Mouse (Mus musculus) forebrain, embryonic 13.5 days (tissue): Measurements from ENCODE around the gene Tmtc2. TPM values are rescaled to one million over a fixed set of nuclear protein-coding genes. Genes with fewer than 3 reads are reported as not detected.
A peak's percentile ranks its signal among the peaks of the same experiment; 100 is the strongest.

Experiments
- ATAC-seq: fragments of 200-750 bp; cut with Nextera tagmentation; 2 replicates; pipeline ENCODE4 v1.8.0; 2017
- H3K27ac ChIP-seq: fragments of 300-500 bp; sonication (generic); 2 replicates; pipeline ENCODE4 v1.5.1; 2015; ENCODE audit warnings: inconsistent platforms, mild to moderate bottlenecking, moderate library complexity
- H3K27me3 ChIP-seq: fragments of 300-500 bp; sonication (generic); 2 replicates; pipeline ENCODE4 v1.6.1; 2015; ENCODE audit warnings: mild to moderate bottlenecking, inconsistent platforms
- H3K36me3 ChIP-seq: fragments of 300-500 bp; sonication (generic); 2 replicates; pipeline ENCODE4 v1.6.1; 2015; ENCODE audit warnings: mild to moderate bottlenecking, inconsistent platforms; ENCODE audit not compliant: poor library complexity, severe bottlenecking
- H3K4me1 ChIP-seq: fragments of 300-500 bp; sonication (generic); 2 replicates; pipeline ENCODE4 v1.6.1; 2015; ENCODE audit warnings: inconsistent platforms
- H3K4me2 ChIP-seq: fragments of 300-500 bp; sonication (generic); 2 replicates; pipeline ENCODE4 v1.6.1; 2015; ENCODE audit warnings: inconsistent platforms, mild to moderate bottlenecking, moderate library complexity
- H3K4me3 ChIP-seq: fragments of 300-500 bp; sonication (generic); 2 replicates; pipeline ENCODE4 v1.5.1; 2015; ENCODE audit warnings: mild to moderate bottlenecking, inconsistent platforms
- H3K9ac ChIP-seq: fragments of 300-500 bp; sonication (generic); 2 replicates; pipeline ENCODE4 v1.6.1; 2015; ENCODE audit warnings: mild to moderate bottlenecking, inconsistent platforms
- H3K9me3 ChIP-seq: fragments of 300-500 bp; sonication (generic); replicated peaks from 2 replicates; pipeline ENCODE4 v1.6.1; 2016; ENCODE audit warnings: inconsistent platforms
- WGBS: fragments of 180-500 bp; shearing (Covaris S2); methylation state at CpG from one replicate; pipeline ENCODE4 v1.1.7; 2015; 5-methylcytosine and 5-hydroxymethylcytosine counted together
- polyA plus RNA-seq: library from polyadenylated mRNA; unstranded; fragments of >200 nt; fragmentation: Nextera tagmentation; extraction: Ambion mirVana; gene quantifications from 2 replicates; pipeline ENCODE4 v1.2.1, GENCODE M21; 2015

The Tmtc2 gene
- polyA plus RNA-seq, 1 experiment from 2014 or later, result 5.7 TPM

GRCm38 (mm10) chr10:105484355-105485094 lies 89.7 kb downstream of the Tmtc2 start:
- Histone ChIP-seq H3K9me3 (no peaks in the 10 kb centered on the region), H3K4me3 (no peak overlapping the region), H3K9ac (no peak overlapping the region), H3K27me3 (peaks cover 17% of the 10 kb centered on the region), H3K27ac (no peak overlapping the region), H3K4me1 (peaks cover 18% of the 10 kb centered on the region), H3K4me2 (no peak overlapping the region), H3K36me3 (no peaks in the 10 kb centered on the region)
- peak; percentile 68; the same call in 1 of the 2 replicates for ATAC-seq
- WGBS, result 9% methylated on average over 2 of the region's 2 CpGs

- Histone ChIP-seq H3K4me1 (peaks cover 15% of the 10 kb centered on the region), H3K4me2 (no peak overlapping the region), H3K9me3 (no peaks in the 10 kb centered on the region), H3K36me3 (no peaks in the 10 kb centered on the region), H3K9ac (no peak overlapping the region), H3K27ac (no peak overlapping the region), H3K4me3 (no peak overlapping the region), H3K27me3 (peaks cover 17% of the 10 kb centered on the region)
- 62% methylated on average over 11 of the region's 11 CpGs for WGBS
- no peak for ATAC-seq
Measured at GRCm38 (mm10) chr10:105479771-105480170, 94.5 kb downstream of the Tmtc2 start.

GRCm38 (mm10) chr10:105477623-105478238 lies 96.5 kb downstream of the Tmtc2 start:
- H3K9ac ChIP-seq, result no peak overlapping the region
- no peak overlapping the region for H3K4me3 ChIP-seq
- H3K9me3 ChIP-seq, result no peaks in the 10 kb centered on the region
- H3K27ac ChIP-seq, result no peak overlapping the region
- ATAC-seq, result no peak
- no peaks in the 10 kb centered on the region for H3K36me3 ChIP-seq
- peaks cover 6% of the 10 kb centered on the region; the same call in 1 of the 2 replicates for H3K4me1 ChIP-seq
- 90% methylated on average over 18 of the region's 18 CpGs for WGBS
- peaks cover 13% of the 10 kb centered on the region for H3K27me3 ChIP-seq
- H3K4me2 ChIP-seq, result no peak overlapping the region

- H3K9ac ChIP-seq, result no peak overlapping the region
- 60% methylated on average over 6 of the region's 6 CpGs for WGBS
- no peaks in the 10 kb centered on the region for H3K27me3 ChIP-seq
- peaks cover under 1% of the 10 kb centered on the region; the same call in 1 of the 2 replicates for H3K4me1 ChIP-seq
- no peak for ATAC-seq
- no peak overlapping the region for H3K4me3 ChIP-seq
- no peaks in the 10 kb centered on the region for H3K36me3 ChIP-seq
- no peaks in the 10 kb centered on the region for H3K9me3 ChIP-seq
- no peak overlapping the region for H3K27ac ChIP-seq
- no peak overlapping the region for H3K4me2 ChIP-seq
Measured at GRCm38 (mm10) chr10:105474162-105474830, 100.0 kb downstream of the Tmtc2 start.

- no peaks in the 10 kb centered on the region for H3K4me1 ChIP-seq
- H3K36me3 ChIP-seq, result no peaks in the 10 kb centered on the region
- no peak overlapping the region for H3K4me2 ChIP-seq
- no peak overlapping the region for H3K27ac ChIP-seq
- H3K9me3 ChIP-seq, result no peaks in the 10 kb centered on the region
- no peak overlapping the region for H3K4me3 ChIP-seq
- no peak overlapping the region for H3K9ac ChIP-seq
- peak; percentile 16; the same call in 1 of the 2 replicates for ATAC-seq
- no peaks in the 10 kb centered on the region for H3K27me3 ChIP-seq
- WGBS, result 51% methylated on average over 4 of the region's 4 CpGs
Measured at GRCm38 (mm10) chr10:105464378-105464777, 109.9 kb downstream of the Tmtc2 start.

GRCm38 (mm10) chr10:105453441-105453840 lies 120.8 kb downstream of the Tmtc2 start:
- Histone ChIP-seq H3K27ac (no peak overlapping the region), H3K36me3 (no peaks in the 10 kb centered on the region), H3K27me3 (no peaks in the 10 kb centered on the region), H3K4me2 (no peak overlapping the region), H3K9ac (no peak overlapping the region), H3K4me1 (no peaks in the 10 kb centered on the region), H3K9me3 (no peaks in the 10 kb centered on the region), H3K4me3 (no peak overlapping the region)
- no peak for ATAC-seq
- WGBS, result 80% methylated on average over 8 of the region's 8 CpGs

GRCm38 (mm10) chr10:105447191-105447590 lies 127.1 kb downstream of the Tmtc2 start:
- H3K4me2 ChIP-seq, result no peak overlapping the region
- 90% methylated on average over 2 of the region's 2 CpGs for WGBS
- H3K4me3 ChIP-seq, result no peak overlapping the region
- H3K9ac ChIP-seq, result no peak overlapping the region
- no peak overlapping the region for H3K27ac ChIP-seq
- no peaks in the 10 kb centered on the region for H3K36me3 ChIP-seq
- H3K9me3 ChIP-seq, result no peaks in the 10 kb centered on the region
- no peaks in the 10 kb centered on the region for H3K4me1 ChIP-seq
- ATAC-seq, result no peak
- H3K27me3 ChIP-seq, result no peaks in the 10 kb centered on the region

- H3K27ac ChIP-seq, result no peak overlapping the region
- ATAC-seq, result no peak
- H3K9me3 ChIP-seq, result no peaks in the 10 kb centered on the region
- no peak overlapping the region for H3K4me2 ChIP-seq
- no peaks in the 10 kb centered on the region for H3K36me3 ChIP-seq
- 78% methylated on average over 3 of the region's 3 CpGs for WGBS
- H3K4me3 ChIP-seq, result no peak overlapping the region
- no peaks in the 10 kb centered on the region for H3K27me3 ChIP-seq
- H3K9ac ChIP-seq, result no peak overlapping the region
- H3K4me1 ChIP-seq, result no peaks in the 10 kb centered on the region
Measured at GRCm38 (mm10) chr10:105444309-105444708, 129.9 kb downstream of the Tmtc2 start.

GRCm38 (mm10) chr10:105434879-105435278 lies 139.4 kb downstream of the Tmtc2 start:
- Histone ChIP-seq H3K4me1 (0 out of 2 replicates have a peak, but pooled peaks cover 3% of the 10 kb centered on the region), H3K4me3 (no peak overlapping the region), H3K27ac (no peak overlapping the region), H3K4me2 (no peak overlapping the region), H3K27me3 (no peaks in the 10 kb centered on the region), H3K9ac (no peak overlapping the region), H3K36me3 (no peaks in the 10 kb centered on the region), H3K9me3 (no peaks in the 10 kb centered on the region)
- 77% methylated on average over 5 of the region's 5 CpGs for WGBS
- ATAC-seq, result 0 out of 2 replicates have a peak, but pooled peaks have one; percentile 27

- 40% methylated on average over 3 of the region's 3 CpGs for WGBS
- no peak overlapping the region for H3K27ac ChIP-seq
- no peaks in the 10 kb centered on the region for H3K9me3 ChIP-seq
- no peak for ATAC-seq
- peaks cover 13% of the 10 kb centered on the region for H3K27me3 ChIP-seq
- H3K36me3 ChIP-seq, result no peaks in the 10 kb centered on the region
- H3K4me3 ChIP-seq, result no peak overlapping the region
- 0 out of 2 replicates have a peak, but pooled peaks cover 3% of the 10 kb centered on the region for H3K4me1 ChIP-seq
- no peak overlapping the region for H3K9ac ChIP-seq
- no peak overlapping the region for H3K4me2 ChIP-seq
Measured at GRCm38 (mm10) chr10:105430885-105431284, 143.4 kb downstream of the Tmtc2 start.

GRCm38 (mm10) chr10:105430232-105430631 lies 144.0 kb downstream of the Tmtc2 start:
- 80% methylated on average over 5 of the region's 5 CpGs for WGBS

GRCm38 (mm10) chr10:105428080-105428479 lies 146.2 kb downstream of the Tmtc2 start:
- ATAC-seq, result no peak
- peaks cover 14% of the 10 kb centered on the region; the same call in 1 of the 2 replicates for H3K4me1 ChIP-seq
- peaks cover 13% of the 10 kb centered on the region for H3K27me3 ChIP-seq
- no peaks in the 10 kb centered on the region for H3K9me3 ChIP-seq
- H3K4me3 ChIP-seq, result no peak overlapping the region
- H3K9ac ChIP-seq, result no peak overlapping the region
- 79% methylated on average over 5 of the region's 5 CpGs for WGBS
- H3K27ac ChIP-seq, result no peak overlapping the region
- no peak overlapping the region for H3K4me2 ChIP-seq
- no peaks in the 10 kb centered on the region for H3K36me3 ChIP-seq

More at GRCm38 (mm10) chr10:105430232-105430631, 144.0 kb downstream of the Tmtc2 start:
- H3K27ac ChIP-seq, result no peak overlapping the region
- no peak for ATAC-seq
- peaks cover 13% of the 10 kb centered on the region for H3K27me3 ChIP-seq
- no peaks in the 10 kb centered on the region for H3K9me3 ChIP-seq
- H3K4me1 ChIP-seq, result 0 out of 2 replicates have a peak, but pooled peaks cover 3% of the 10 kb centered on the region
- no peak overlapping the region for H3K4me3 ChIP-seq
- H3K4me2 ChIP-seq, result no peak overlapping the region
- H3K9ac ChIP-seq, result no peak overlapping the region
- no peaks in the 10 kb centered on the region for H3K36me3 ChIP-seq
